Mouse (Mus musculus): ENCODE results near the gene Sfmbt1. TPM values are rescaled to one million over a fixed set of nuclear protein-coding genes. Genes with fewer than 3 reads are reported as not detected.

Gene Sfmbt1
- total RNA-seq, 1 experiment: 7.0 TPM

- no peak for TF ChIP-seq ZNF384 (IDR thresholded peaks at IDR 0.05; ENCODE audit: low read depth, low read length)
- no peak for TF ChIP-seq MAFK (IDR thresholded peaks at IDR 0.05; ENCODE audit: insufficient read depth, low read depth, low read length)
- in situ Hi-C loops (cut with MboI; ENCODE audit: low sequenced_read_pairs in 2 of 2, unreplicated experiment in 2 of 2): loop anchor here in 1 of 2 experiments (10.0 kb wide), 1 partner anchor 63 kb away; no protein-coding TSS in a partner anchor
- Histone ChIP-seq H3K9me3 (ENCODE audit: control insufficient read depth, insufficient read depth, low read depth, low read length) (no peaks in the 10 kb centered on the region), H3K36me3 (ENCODE audit: control insufficient read depth, insufficient read depth, low read length, poor library complexity, severe bottlenecking) (peaks cover 2% of the 10 kb centered on the region; the same call in 1 of the 2 replicates), H3K4me1 (ENCODE audit: control insufficient read depth in 2 of 2, insufficient read depth in 2 of 2, low read length in 2 of 2, poor library complexity in 1 of 2) (no peaks in the 10 kb centered on the region), H3K27ac (ENCODE audit: insufficient read depth, low read depth, low read length, poor library complexity, severe bottlenecking) (no peak overlapping the region), H3K9ac (ENCODE audit: insufficient read depth, low read depth, low read length, poor library complexity, severe bottlenecking) (no peak overlapping the region), H3K4me3 (ENCODE audit: insufficient read depth in 1 of 2, low read depth in 1 of 2, low read length in 2 of 2, poor library complexity in 1 of 2, severe bottlenecking in 1 of 2) (no peak overlapping the region)
- no peak for DNase-seq (ENCODE audit: low read depth, low spot score)
Observed at GRCm38 (mm10) chr14:30857990-30858389, 143.3 kb downstream of the Sfmbt1 start.

DNA sequence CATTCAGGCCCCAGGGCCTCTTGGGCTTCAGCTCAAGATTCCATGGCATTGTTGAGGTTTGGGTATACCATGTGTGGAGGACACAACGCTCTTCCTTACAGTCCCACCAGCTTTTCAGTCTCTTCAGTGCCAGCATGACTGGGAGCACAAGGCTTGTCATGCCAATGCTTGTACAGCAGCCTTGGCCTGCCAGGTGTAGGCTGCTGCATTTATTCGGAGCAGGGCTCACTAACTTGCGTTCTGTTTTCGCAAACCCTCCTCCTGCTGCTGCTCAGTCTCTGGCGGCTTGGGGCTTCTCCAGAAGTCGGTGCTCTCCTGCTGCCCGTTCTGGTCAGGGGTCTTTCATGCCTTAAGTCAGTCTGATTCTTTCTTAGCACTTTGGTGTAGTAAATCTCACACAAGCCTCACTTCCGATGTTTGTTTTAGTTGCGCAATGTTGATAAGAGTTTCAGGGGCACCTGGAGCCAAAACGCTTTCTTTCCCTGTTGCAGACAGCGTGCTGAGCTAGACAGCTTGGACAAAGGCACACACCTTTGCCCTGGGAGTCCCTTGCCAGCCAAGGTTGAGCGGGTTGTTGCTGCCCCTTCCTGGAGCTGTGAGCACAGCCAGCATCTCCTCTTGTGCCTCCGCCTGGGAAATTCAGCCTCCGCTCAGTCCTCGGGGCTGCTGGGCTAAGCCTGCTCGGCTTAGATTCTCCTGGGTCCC lies 146.9 kb downstream of the Sfmbt1 start:
- Histone ChIP-seq H3K4me1 (ENCODE audit: control insufficient read depth in 2 of 2, insufficient read depth in 2 of 2, low read length in 2 of 2, poor library complexity in 1 of 2) (no peaks in the 10 kb centered on the region), H3K9me3 (ENCODE audit: control insufficient read depth, insufficient read depth, low read depth, low read length) (no peaks in the 10 kb centered on the region), H3K36me3 (ENCODE audit: control insufficient read depth, insufficient read depth, low read length, poor library complexity, severe bottlenecking) (peaks cover 2% of the 10 kb centered on the region; the same call in 1 of the 2 replicates), H3K9ac (ENCODE audit: insufficient read depth, low read depth, low read length, poor library complexity, severe bottlenecking) (no peak overlapping the region), H3K4me3 (ENCODE audit: insufficient read depth in 1 of 2, low read depth in 1 of 2, low read length in 2 of 2, poor library complexity in 1 of 2, severe bottlenecking in 1 of 2) (no peak overlapping the region), H3K27ac (ENCODE audit: insufficient read depth, low read depth, low read length, poor library complexity, severe bottlenecking) (no peak overlapping the region)
- DNase-seq (ENCODE audit: low read depth, low spot score): no peak
- TF ChIP-seq HCFC1 (IDR thresholded peaks at IDR 0.05; ENCODE audit: borderline replicate concordance, insufficient read depth, low read length): no peak
- no peak for TF ChIP-seq MAFK (IDR thresholded peaks at IDR 0.05; ENCODE audit: insufficient read depth, low read depth, low read length)
- TF ChIP-seq ZNF384 (IDR thresholded peaks at IDR 0.05; ENCODE audit: low read depth, low read length): no peak
- TF ChIP-seq CHD2 (IDR thresholded peaks at IDR 0.05; ENCODE audit: low read depth, low read length): no peak
- no peak for TF ChIP-seq ZC3H11A (IDR thresholded peaks at IDR 0.05; ENCODE audit: borderline replicate concordance, low read depth, low read length)
- in situ Hi-C loops (cut with MboI; ENCODE audit: low sequenced_read_pairs in 2 of 2, unreplicated experiment in 2 of 2): no loop called here

DNA sequence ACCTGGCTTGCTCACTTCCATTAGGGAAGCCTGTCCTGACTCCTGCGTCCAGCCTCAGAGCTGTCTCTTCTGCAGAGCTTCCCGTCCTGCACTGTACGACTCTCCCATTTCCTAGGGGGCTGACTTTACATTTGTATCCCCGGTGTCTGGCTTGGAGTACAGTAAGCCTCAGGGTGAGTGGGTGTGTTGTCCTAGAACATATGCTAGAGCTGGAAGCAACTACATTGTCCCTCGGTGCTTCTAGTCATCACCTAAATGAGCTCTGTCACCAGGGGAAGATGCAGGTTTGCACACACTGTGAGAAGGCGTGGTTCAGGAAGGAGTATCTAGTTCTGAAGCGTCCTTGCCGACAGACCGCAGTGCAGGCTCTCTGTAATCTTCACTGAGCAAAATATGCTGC lies 147.7 kb downstream of the Sfmbt1 start:
- Histone ChIP-seq H3K4me3 (ENCODE audit: insufficient read depth in 1 of 2, low read depth in 1 of 2, low read length in 2 of 2, poor library complexity in 1 of 2, severe bottlenecking in 1 of 2) (no peak overlapping the region), H3K9me3 (ENCODE audit: control insufficient read depth, insufficient read depth, low read depth, low read length) (no peaks in the 10 kb centered on the region), H3K27ac (ENCODE audit: insufficient read depth, low read depth, low read length, poor library complexity, severe bottlenecking) (no peak overlapping the region), H3K9ac (ENCODE audit: insufficient read depth, low read depth, low read length, poor library complexity, severe bottlenecking) (no peak overlapping the region), H3K4me1 (ENCODE audit: control insufficient read depth in 2 of 2, insufficient read depth in 2 of 2, low read length in 2 of 2, poor library complexity in 1 of 2) (no peaks in the 10 kb centered on the region), H3K36me3 (ENCODE audit: control insufficient read depth, insufficient read depth, low read length, poor library complexity, severe bottlenecking) (peaks cover 2% of the 10 kb centered on the region; the same call in 1 of the 2 replicates)
- no peak for DNase-seq (ENCODE audit: low read depth, low spot score)
- in situ Hi-C loops (cut with MboI; ENCODE audit: low sequenced_read_pairs in 2 of 2, unreplicated experiment in 2 of 2): no loop called here
- TF ChIP-seq ZNF384 (IDR thresholded peaks at IDR 0.05; ENCODE audit: low read depth, low read length): no peak
- no peak for TF ChIP-seq CHD2 (IDR thresholded peaks at IDR 0.05; ENCODE audit: low read depth, low read length)
- TF ChIP-seq HCFC1 (IDR thresholded peaks at IDR 0.05; ENCODE audit: borderline replicate concordance, insufficient read depth, low read length): no peak
- no peak for TF ChIP-seq MAFK (IDR thresholded peaks at IDR 0.05; ENCODE audit: insufficient read depth, low read depth, low read length)
- no peak for TF ChIP-seq ZC3H11A (IDR thresholded peaks at IDR 0.05; ENCODE audit: borderline replicate concordance, low read depth, low read length)

DNA sequence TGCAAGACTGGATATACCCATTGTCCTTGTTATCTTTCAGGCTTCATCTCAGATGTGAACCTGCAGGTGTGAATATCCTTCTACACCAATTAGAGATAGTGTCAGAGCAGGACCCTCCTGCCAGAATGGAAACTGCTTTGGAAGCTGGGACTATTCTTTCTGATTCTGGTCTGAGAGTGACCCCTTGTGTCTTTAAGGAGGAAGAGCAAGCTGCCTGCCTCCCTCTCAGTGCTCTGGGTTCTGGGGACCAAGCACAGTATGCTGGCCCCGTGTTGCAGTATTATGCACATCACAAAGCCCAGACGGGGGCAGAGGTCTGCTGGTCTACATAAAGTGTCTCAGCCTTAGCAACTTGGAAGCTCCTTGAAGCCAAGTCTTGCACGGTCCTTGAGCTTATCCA lies 150.7 kb downstream of the Sfmbt1 start:
- DNase-seq (ENCODE audit: low read depth, low spot score): no peak
- H3K4me1 ChIP-seq (ENCODE audit: control insufficient read depth in 2 of 2, insufficient read depth in 2 of 2, low read length in 2 of 2, poor library complexity in 1 of 2): peaks cover 0 to 10% of the 10 kb centered on the region in 2 experiments; a peak in 2 of 4 replicates
- no peak overlapping the region for H3K4me3 ChIP-seq (ENCODE audit: insufficient read depth in 1 of 2, low read depth in 1 of 2, low read length in 2 of 2, poor library complexity in 1 of 2, severe bottlenecking in 1 of 2)
- H3K36me3 ChIP-seq (ENCODE audit: control insufficient read depth, insufficient read depth, low read length, poor library complexity, severe bottlenecking): peaks cover 6% of the 10 kb centered on the region; the same call in 1 of the 2 replicates
- H3K27ac ChIP-seq (ENCODE audit: insufficient read depth, low read depth, low read length, poor library complexity, severe bottlenecking): no peak overlapping the region
- in situ Hi-C loops (cut with MboI; ENCODE audit: low sequenced_read_pairs in 2 of 2, unreplicated experiment in 2 of 2): no loop called here
- no peak overlapping the region for H3K9ac ChIP-seq (ENCODE audit: insufficient read depth, low read depth, low read length, poor library complexity, severe bottlenecking)
- no peaks in the 10 kb centered on the region for H3K9me3 ChIP-seq (ENCODE audit: control insufficient read depth, insufficient read depth, low read depth, low read length)
- TF ChIP-seq HCFC1 (IDR thresholded peaks at IDR 0.05; ENCODE audit: borderline replicate concordance, insufficient read depth, low read length): no peak
- no peak for TF ChIP-seq MAFK (IDR thresholded peaks at IDR 0.05; ENCODE audit: insufficient read depth, low read depth, low read length)
- TF ChIP-seq CHD2 (IDR thresholded peaks at IDR 0.05; ENCODE audit: low read depth, low read length): no peak
- no peak for TF ChIP-seq ZC3H11A (IDR thresholded peaks at IDR 0.05; ENCODE audit: borderline replicate concordance, low read depth, low read length)
- TF ChIP-seq ZNF384 (IDR thresholded peaks at IDR 0.05; ENCODE audit: low read depth, low read length): no peak

Data from ES-E14 (cell line).